Mouse (Mus musculus) frontal cortex, postnatal 36 days (tissue): ENCODE data around the gene Hist1h2ab.
"Not testable (repeated sequence)": the region's sequence is repeated elsewhere in the genome, so short reads cannot be mapped to it uniquely, and the experiment has no call there.

Experiments used
- DNase-seq, 2 experiments: peaks; one replicate each; pipeline ENCODE4 v3.0.0; 2022; ENCODE audit warnings: low spot score in 2 of 2

The Hist1h2ab gene

DNA sequence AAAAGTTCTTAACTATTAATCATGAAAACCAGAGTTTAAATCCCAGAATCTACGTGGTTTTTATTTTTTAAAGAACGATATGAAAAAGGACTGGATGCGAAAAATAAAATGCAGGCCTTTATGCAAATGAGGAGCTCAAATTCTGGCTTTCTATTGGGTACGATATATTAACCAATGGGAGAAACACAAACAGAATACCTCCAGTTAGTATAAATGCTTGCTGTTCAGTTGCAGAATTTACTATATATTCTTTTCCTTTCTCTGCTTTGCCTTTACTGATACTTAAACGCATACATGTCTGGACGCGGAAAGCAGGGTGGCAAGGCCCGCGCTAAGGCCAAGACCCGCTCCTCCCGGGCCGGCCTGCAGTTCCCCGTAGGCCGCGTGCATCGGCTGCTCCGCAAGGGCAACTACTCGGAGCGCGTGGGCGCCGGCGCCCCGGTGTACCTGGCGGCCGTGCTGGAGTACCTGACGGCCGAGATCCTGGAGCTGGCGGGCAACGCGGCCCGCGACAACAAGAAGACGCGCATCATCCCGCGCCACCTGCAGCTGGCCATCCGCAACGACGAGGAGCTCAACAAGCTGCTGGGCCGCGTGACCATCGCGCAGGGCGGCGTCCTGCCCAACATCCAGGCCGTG is at the start of gene Hist1h2ab:
TSS of gene Hist1h2ab (plus strand) at position 288 of the 639 bp plus-strand sequence.
- peak; percentile 47 to 51 for DNase-seq

- no peak for DNase-seq
Observed at GRCm38 (mm10) chr13:23702220-23702619, 48.7 kb upstream of the Hist1h2ab start.

GRCm38 (mm10) chr13:23702801-23703200 is 48.1 kb upstream of the Hist1h2ab start:
- not testable (repeated sequence) for DNase-seq

DNA sequence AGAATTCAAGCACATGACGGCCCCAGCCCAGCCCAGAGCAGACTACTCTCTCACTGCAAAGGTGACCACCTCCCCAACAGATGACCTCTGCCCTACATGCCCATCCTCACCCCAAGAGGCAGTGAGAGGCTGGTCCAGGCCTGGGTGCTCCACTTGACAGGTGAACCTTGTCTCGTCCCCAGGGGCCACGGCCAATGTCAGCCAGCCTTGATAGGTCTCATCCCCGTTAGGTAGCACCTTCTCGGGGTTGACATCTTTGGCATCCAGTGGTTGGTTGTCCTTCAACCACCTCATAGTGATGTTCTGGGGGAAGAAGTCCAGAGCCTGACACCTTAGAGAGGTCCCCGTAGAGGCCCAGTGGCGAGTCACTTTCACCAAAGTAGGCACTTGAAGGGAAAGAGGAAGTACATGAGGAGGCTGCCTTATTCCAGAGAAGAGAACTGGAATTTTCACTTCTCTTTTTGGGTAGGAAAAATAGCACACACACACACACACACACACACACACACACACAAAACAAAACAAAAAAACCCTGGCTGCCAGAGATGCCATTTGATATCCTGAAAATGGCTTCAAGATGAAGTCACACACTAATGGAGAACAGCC is 45.1 kb upstream of the Hist1h2ab start:
- no peak for DNase-seq

GRCm38 (mm10) chr13:23706771-23707170 is 44.2 kb upstream of the Hist1h2ab start:
- no peak for DNase-seq

- no peak for DNase-seq
Observed at GRCm38 (mm10) chr13:23708041-23708440, 42.9 kb upstream of the Hist1h2ab start.

DNA sequence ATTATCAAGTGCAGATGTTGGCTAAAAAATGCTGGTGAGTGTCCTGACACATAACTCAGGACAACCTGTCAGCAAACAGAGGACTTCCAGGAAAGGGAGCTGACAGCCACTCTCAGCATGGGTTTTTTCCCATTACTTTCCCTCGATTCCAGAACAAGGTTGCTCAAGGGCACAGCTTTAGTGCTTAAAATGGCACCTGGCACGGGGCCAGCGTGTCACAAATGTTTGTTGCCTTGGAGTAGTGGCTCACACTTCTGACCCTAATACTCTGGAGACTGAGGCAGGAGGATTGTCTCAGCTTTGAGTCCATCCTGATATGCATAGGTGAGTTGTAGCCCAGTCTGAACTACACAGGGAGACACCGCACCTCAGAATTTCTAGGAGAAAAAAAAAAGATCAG is 42.3 kb upstream of the Hist1h2ab start:
- DNase-seq, result no peak

DNA sequence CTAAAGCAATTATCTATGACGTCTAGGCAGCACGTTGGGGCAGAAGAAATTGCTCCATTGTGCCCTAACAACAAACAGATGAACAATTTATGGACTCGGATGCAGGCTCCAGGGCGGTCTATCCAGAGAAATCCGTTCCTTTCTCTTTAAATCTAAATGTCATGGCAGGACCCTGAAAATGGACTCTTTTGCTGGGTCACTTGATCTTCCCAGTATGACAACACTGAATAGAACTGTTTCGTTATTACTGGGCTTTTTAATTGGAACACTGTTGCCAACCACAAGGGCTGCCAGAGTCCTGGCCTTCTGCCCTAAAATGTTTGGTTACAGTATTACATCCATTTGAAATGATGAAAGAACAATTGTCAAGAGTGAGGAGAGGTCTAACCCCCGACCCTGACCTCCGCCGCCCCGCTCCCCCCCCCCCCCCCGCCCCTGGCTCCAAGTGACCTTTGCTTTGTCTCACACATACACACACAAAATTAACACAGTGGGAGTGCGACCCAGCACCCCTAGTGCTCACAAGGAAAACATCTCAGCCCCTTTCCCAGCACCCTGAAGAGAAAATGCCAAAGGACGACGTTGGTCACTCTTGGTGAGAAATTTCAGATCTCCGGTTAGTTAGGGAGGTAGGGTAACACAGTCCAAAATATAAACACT is 41.1 kb upstream of the Hist1h2ab start:
- no peak for DNase-seq

DNA sequence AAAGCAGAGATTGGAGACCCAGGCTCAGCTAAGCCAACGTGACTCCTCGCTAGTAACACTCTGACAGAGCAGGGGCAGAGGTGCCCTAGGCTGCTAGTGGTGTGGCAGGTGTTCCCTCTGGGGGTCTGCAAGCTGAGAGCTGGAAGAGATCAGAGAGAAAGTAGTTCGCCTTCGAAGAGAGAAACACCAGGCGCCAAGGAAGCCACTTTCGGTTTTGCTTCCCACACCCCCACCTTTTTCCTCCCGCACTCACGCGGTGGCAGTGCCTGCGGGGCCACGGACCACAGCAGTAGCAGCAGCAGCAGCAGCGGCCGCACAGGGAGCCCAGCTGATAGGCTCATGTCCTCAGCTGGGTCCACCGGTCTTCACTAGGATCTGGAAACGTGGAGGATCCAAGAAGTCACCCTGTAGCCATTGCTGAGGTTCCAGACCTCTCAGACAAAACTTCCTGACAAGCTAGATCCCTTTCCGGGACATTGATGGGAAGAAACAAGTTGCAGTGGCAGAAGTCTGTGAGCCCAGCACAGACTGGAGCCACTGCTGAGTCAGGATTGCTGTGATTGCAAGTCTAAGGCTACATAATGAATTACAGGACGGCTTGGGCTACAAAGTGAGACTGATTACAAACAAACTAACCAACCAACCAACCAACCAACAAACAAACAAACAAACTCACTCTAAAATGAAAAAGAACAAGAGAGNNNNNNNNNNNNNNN is 40.4 kb upstream of the Hist1h2ab start, which contains the start of gene Hfe:
TSS of gene Hfe (minus strand) at position 481 of the 716 bp plus-strand sequence.
- DNase-seq, result peak in 1 of 2 experiments; percentile 40

DNA sequence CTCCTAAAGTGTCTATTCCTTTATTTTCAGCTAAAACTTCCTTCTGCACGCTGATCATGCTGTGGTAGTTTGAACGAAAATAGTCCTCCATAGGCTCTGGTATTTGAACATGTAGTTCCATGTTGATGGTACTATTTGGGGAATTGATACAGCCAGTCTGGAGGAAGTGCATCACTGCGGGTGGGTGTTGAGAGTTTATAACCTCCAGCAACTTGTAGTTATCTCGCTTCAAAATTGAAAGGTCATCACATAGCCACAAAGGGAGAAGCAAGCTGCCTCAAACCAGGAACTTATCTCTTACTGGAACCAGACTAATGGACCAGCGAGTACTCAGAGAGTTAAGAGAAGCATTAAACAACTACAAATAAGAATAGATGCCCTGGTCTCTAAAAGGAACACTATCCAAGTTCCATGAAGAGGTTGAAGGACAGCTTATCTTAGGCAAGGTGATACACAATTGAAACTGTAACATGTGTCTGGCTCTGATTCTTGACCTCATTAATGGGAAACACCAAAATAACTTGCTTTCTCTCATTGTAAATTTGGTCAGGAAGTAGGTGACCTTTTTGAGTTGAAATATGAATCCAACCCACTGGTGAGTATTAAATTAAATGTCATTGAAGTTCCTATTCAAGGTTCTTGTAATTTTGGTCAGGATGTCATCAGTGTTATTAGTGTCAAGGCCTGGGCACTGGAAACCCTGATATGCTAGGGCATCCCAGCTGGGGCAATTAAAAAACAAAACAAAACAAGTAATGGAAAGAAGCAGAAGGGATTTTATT is 34.5 kb upstream of the Hist1h2ab start:
- no peak for DNase-seq

- no peak for DNase-seq
Observed at GRCm38 (mm10) chr13:23717176-23717575, 33.8 kb upstream of the Hist1h2ab start.

GRCm38 (mm10) chr13:23717593-23718245 is 33.2 kb upstream of the Hist1h2ab start:
- not testable (repeated sequence) for DNase-seq

- no peak for DNase-seq
Observed at GRCm38 (mm10) chr13:23724239-23724638, 26.7 kb upstream of the Hist1h2ab start.

GRCm38 (mm10) chr13:23725213-23725612 is 25.7 kb upstream of the Hist1h2ab start:
- no peak for DNase-seq

DNA sequence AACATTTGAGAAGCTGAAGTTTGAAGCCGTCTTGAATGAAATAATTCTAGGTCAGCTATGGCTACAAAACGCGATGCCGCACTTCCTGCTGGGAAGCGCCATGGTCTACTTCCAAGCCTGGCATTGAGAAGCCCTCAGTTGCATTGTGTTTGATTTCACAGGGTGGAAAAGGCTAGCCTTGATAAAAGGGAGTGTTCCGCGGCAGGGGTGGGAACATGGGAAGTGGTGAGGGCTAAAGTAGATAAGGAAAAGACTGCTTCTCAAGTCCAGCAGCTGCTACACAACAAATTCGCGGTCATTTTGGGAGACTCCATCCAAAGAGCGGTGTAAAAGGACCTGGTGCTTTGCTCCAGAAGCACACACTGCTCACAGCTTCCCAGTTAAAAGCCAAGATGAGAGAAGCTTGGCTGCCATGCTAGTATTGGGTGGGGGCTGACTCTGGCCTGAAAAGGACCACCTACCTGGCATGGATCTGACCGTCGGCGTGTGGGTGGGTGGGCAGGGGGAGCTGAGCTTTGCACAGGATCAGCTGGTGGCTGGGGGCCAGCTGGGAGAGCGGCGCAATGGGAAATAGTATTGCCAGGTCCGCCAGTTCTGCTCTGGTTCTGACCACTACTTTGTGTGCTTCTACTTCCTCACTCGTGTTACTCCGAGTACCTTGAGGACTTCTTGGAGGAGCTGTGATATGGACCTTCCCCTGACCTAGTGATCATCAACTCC is 22.3 kb upstream of the Hist1h2ab start:
- no peak for DNase-seq

DNA sequence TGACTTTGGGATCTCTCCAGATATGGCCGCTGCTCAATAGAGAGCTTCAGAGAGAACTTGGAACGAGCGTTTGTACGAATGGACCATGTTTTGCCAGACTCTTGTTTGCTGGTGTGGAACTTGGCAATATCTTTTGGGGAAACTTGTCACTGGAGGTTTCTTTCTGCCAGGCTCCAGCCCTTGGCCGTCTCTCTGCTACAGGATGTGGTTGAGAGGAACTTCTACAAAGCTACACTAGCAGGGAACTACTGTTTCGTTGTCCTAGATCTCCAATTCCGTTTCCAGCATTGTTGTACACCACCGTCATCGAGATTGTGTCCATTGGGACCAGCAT is 21.8 kb upstream of the Hist1h2ab start:
- no peak for DNase-seq

DNA sequence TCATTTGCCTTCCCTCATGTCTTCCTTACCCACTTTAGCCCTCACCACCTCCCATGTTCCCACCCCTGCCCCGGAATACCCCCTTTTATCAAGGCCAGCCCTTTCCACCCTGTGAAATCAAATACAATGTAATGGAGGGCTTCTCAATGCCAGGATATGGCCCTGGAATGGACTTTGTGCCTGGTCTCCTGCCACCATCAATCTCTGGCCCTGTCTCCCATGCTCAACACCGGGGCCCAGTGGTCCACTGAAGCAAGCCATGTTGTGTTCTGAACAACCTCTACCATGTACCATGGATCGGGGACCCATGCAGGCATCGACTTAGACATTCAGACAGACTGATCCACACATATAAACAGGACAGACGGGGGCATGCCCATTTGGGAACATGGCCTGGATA is 21.2 kb upstream of the Hist1h2ab start:
- DNase-seq, result no peak

- no peak for DNase-seq
Observed at GRCm38 (mm10) chr13:23730479-23730878, 20.4 kb upstream of the Hist1h2ab start.

- DNase-seq, result peak in 1 of 2 experiments; percentile 46
Observed at GRCm38 (mm10) chr13:23732156-23732804, 18.6 kb upstream of the Hist1h2ab start.

GRCm38 (mm10) chr13:23737091-23737490 is 13.8 kb upstream of the Hist1h2ab start:
- no peak for DNase-seq
